Mouse (Mus musculus): ENCODE results near the gene Stat4. TPM values are rescaled to one million over a fixed set of nuclear protein-coding genes. Genes with fewer than 3 reads are reported as not detected.

Gene Stat4
- total and polyA plus RNA-seq, 3 experiments, result 11.4 to 17.5 (median 16.7) TPM

- no peak for TF ChIP-seq MAFK (IDR thresholded peaks at IDR 0.05; ENCODE audit: insufficient replicate concordance, low read length)
- no peak for TF ChIP-seq MAZ (IDR thresholded peaks at IDR 0.05; ENCODE audit: low read depth, low read length)
- peak; percentile 3; the same call in 1 of the 2 replicates for TF ChIP-seq ZC3H11A (IDR thresholded peaks at IDR 0.05; ENCODE audit: low read depth, low read length)
- no peak for TF ChIP-seq NELFE (IDR thresholded peaks at IDR 0.05; ENCODE audit: low read depth, low read length)
- peak in 1 of 2 experiments; percentile 81; a peak in 2 of 4 replicates for TF ChIP-seq CTCF (conservative IDR thresholded peaks at IDR 0.05 in 1 of 2, IDR thresholded peaks at IDR 0.05 in 1 of 2; ENCODE audit: low read depth in 2 of 2, low read length in 2 of 2)
- TF ChIP-seq JUN (IDR thresholded peaks at IDR 0.05; ENCODE audit: insufficient read depth, low read depth, low read length), result no peak
- no peak for TF ChIP-seq UBTF (IDR thresholded peaks at IDR 0.05; ENCODE audit: low read depth, low read length)
- TF ChIP-seq RAD21 (IDR thresholded peaks at IDR 0.05; ENCODE audit: low read depth, low read length), result peak; percentile 87
- peak; percentile 70 for TF ChIP-seq SMC3 (IDR thresholded peaks at IDR 0.05; ENCODE audit: low read depth, low read length)
- TF ChIP-seq ZNF384 (IDR thresholded peaks at IDR 0.05; ENCODE audit: low read depth, low read length), result peak; percentile 68
- no peak for TF ChIP-seq CHD2 (IDR thresholded peaks at IDR 0.05; ENCODE audit: low read length)
- 0 out of 4 replicates have a peak, but pooled peaks cover 0 to 2% of the 10 kb centered on the region in 2 experiments for H3K4me1 ChIP-seq (ENCODE audit: control insufficient read depth in 1 of 2, insufficient read depth in 2 of 2)
- no peak overlapping the region for H3K4me2 ChIP-seq (ENCODE audit: insufficient read depth, low read depth, poor library complexity, severe bottlenecking)
- no peaks in the 10 kb centered on the region for H3K79me2 ChIP-seq (replicated peaks; ENCODE audit: control insufficient read depth, extremely low read depth, insufficient read depth, poor library complexity, severe bottlenecking)
- no peak overlapping the region for H3K9ac ChIP-seq (ENCODE audit: insufficient read depth, low read depth)
- no peak for DNase-seq (ENCODE audit: extremely low read depth)
- H3K36me3 ChIP-seq (replicated peaks in 1 of 2; ENCODE audit: control insufficient read depth in 1 of 2, insufficient read depth in 1 of 2, low read length in 1 of 2), result peaks cover 0 to 9% of the 10 kb centered on the region in 2 experiments
- H3K4me3 ChIP-seq (replicated peaks in 1 of 3; ENCODE audit: low read depth in 2 of 3, low read length in 2 of 3, poor library complexity in 1 of 3), result no peak overlapping the region
- H3K27ac ChIP-seq (ENCODE audit: insufficient read depth, low read depth), result no peak overlapping the region
- dilution Hi-C loops (cut with MboI; ENCODE audit: extremely low pct_ligation_motif_present, extremely low pct_unique_long_range_greater_than_20kb, low sequenced_read_pairs) (no loop called here), in situ Hi-C loops (cut with MboI; ENCODE audit: low pct_ligation_motif_present, low pct_unique_long_range_greater_than_20kb, low sequenced_read_pairs) (loop anchor here (25.0 kb wide), 1 partner anchor 449 kb away; no protein-coding TSS in a partner anchor)
- no peaks in the 10 kb centered on the region for H3K27me3 ChIP-seq (replicated peaks)
- no peaks in the 10 kb centered on the region for H3K9me3 ChIP-seq (replicated peaks; ENCODE audit: low read length)
Observed at GRCm38 (mm10) chr1:52086236-52086635, 99.3 kb downstream of the Stat4 start.

DNA sequence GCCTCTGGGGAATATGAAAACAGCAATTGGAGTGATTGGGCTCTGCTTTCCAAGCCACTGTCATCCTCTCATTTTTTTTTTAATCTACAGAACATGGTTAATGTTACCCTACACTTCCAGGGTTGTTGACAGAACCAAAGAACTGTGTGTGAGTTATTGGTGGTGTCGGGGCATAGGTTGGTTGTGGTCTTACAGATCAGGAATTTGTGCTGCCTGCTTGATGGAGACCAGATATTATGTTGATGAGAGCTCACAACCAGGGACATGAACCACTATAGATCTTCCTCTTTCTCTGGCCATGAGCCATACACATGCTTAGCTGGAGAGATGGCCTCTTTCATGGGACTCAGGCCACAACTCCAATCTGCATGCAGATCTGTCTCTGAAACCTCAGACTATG, 100.2 kb downstream of the Stat4 start:
- H3K4me3 ChIP-seq (replicated peaks in 1 of 3; ENCODE audit: low read depth in 2 of 3, low read length in 2 of 3, poor library complexity in 1 of 3), result no peak overlapping the region
- H3K79me2 ChIP-seq (replicated peaks; ENCODE audit: control insufficient read depth, extremely low read depth, insufficient read depth, poor library complexity, severe bottlenecking), result no peaks in the 10 kb centered on the region
- no peak for TF ChIP-seq JUN (IDR thresholded peaks at IDR 0.05; ENCODE audit: insufficient read depth, low read depth, low read length)
- TF ChIP-seq MYC (IDR thresholded peaks at IDR 0.05; ENCODE audit: low read depth, low read length), result no peak
- no peak for TF ChIP-seq CTCF (conservative IDR thresholded peaks at IDR 0.05 in 1 of 2, IDR thresholded peaks at IDR 0.05 in 1 of 2; ENCODE audit: low read depth in 2 of 2, low read length in 2 of 2)
- no peak for TF ChIP-seq MEF2A (IDR thresholded peaks at IDR 0.05; ENCODE audit: borderline replicate concordance, low read depth, low read length)
- no peak for TF ChIP-seq E2F4 (IDR thresholded peaks at IDR 0.05; ENCODE audit: insufficient replicate concordance, low read depth, low read length)
- TF ChIP-seq POLR2AphosphoS2 (IDR thresholded peaks at IDR 0.05; ENCODE audit: low read depth, low read length), result no peak
- TF ChIP-seq GABPA (IDR thresholded peaks at IDR 0.05; ENCODE audit: insufficient replicate concordance, low read depth, low read length), result no peak
- TF ChIP-seq NELFE (IDR thresholded peaks at IDR 0.05; ENCODE audit: low read depth, low read length), result no peak
- DNase-seq (ENCODE audit: extremely low read depth), result no peak
- no peaks in the 10 kb centered on the region for H3K9me3 ChIP-seq (replicated peaks; ENCODE audit: low read length)
- peaks cover 0 to 6% of the 10 kb centered on the region in 2 experiments for H3K36me3 ChIP-seq (replicated peaks in 1 of 2; ENCODE audit: control insufficient read depth in 1 of 2, insufficient read depth in 1 of 2, low read length in 1 of 2)
- no peak overlapping the region for H3K4me2 ChIP-seq (ENCODE audit: insufficient read depth, low read depth, poor library complexity, severe bottlenecking)
- H3K27ac ChIP-seq (ENCODE audit: insufficient read depth, low read depth), result no peak overlapping the region
- dilution Hi-C loops (cut with MboI; ENCODE audit: extremely low pct_ligation_motif_present, extremely low pct_unique_long_range_greater_than_20kb, low sequenced_read_pairs) (no loop called here), in situ Hi-C loops (cut with MboI; ENCODE audit: low pct_ligation_motif_present, low pct_unique_long_range_greater_than_20kb, low sequenced_read_pairs) (loop anchor here (25.0 kb wide), 1 partner anchor 450 kb away; no protein-coding TSS in a partner anchor)
- no peaks in the 10 kb centered on the region for H3K27me3 ChIP-seq (replicated peaks)
- H3K9ac ChIP-seq (ENCODE audit: insufficient read depth, low read depth), result no peak overlapping the region
- 0 out of 4 replicates have a peak, but pooled peaks cover 0 to 2% of the 10 kb centered on the region in 2 experiments for H3K4me1 ChIP-seq (ENCODE audit: control insufficient read depth in 1 of 2, insufficient read depth in 2 of 2)
